Mouse (Mus musculus) gastrocnemius, postnatal 14 days (tissue): ENCODE data around the gene Ankrd33. TPM values are rescaled to one million over a fixed set of nuclear protein-coding genes. Genes with fewer than 3 reads are reported as not detected.

Source experiments
- DNase-seq: peaks from one replicate; pipeline ENCODE4 v3.0.0; 2021; ENCODE audit warnings: mixed read lengths
- intact Hi-C: fragments of 180-260 bp; cut with DNase I; formaldehyde crosslinking; loops from one replicate; pipeline ENCODE4 v1.15.1; 2025; ENCODE audit warnings: low total_unique reads
- total RNA-seq, 2 experiments: library from RNA; stranded (reverse); gene quantifications; 2 replicates each; pipeline ENCODE4 v1.2.3; 2021

Gene Ankrd33
- total RNA-seq, 2 experiments from 2014 or later, result not detected

DNA sequence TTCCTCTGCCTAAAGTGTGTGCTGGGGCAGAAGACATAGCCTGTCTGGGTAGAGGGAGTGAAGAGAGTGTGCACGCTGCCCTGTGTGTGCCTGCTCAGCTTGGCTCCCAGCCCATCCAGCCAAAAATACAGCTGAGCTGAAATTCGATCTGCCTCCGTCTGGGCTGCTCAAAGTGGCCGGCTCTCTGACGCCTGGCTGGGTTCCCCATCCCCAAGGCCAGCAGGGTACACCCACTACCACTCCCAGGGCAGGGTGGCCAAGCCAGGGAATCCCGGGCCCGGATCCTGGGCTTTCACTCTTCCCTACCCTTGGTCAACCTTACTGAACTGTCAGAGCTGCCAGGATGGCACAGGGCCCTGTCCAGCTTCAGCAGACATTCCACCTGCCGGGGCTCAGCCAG, 27.9 kb downstream of the Ankrd33 start:
- intact Hi-C loops, result no loop called here

DNA sequence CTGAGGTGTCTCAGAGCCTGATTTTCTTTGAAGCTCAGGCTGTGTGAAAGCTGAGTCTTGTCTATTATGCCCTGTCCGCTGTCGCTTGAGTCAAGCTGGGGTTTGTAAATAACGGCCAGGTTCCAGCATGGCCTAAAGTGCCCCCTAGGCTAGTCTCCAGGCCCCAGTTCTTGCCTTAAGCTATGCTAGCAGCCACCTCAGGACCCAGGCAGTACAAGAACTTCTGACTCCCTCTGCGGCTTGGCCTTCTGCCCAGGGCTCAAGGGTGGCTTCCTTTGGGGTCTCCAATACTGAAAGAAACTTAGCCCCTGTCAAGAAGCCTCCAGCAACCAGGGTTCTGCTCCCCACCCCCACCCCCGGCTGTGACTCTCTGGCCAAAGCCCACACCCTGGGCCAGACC, 28.6 kb downstream of the Ankrd33 start:
- no peak for DNase-seq
- intact Hi-C loops, result no loop called here

More for the DNA sequence above, 27.9 kb downstream of the Ankrd33 start:
- peak; percentile 90 for DNase-seq

DNA sequence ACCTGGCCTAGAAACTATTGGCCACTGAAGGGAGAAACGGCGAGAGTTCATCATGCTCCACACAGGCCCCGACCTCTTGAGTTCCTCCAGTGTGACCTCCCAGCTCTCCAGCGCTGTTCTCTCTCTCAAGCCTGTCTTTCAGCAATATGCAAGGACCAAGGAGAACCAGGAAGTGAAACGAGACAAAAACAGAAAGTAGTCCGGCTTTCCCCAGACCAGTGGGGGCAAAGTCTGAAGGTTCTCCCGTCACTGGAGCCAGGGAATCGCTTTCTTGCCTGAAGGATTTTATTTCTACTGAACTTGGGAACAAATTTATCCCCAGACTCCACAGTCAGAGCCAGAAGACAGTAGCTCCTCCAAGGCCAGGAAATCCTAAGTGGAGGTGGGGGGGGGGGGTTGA, 29.2 kb downstream of the Ankrd33 start:
- no peak for DNase-seq
- intact Hi-C loops, result no loop called here

DNA sequence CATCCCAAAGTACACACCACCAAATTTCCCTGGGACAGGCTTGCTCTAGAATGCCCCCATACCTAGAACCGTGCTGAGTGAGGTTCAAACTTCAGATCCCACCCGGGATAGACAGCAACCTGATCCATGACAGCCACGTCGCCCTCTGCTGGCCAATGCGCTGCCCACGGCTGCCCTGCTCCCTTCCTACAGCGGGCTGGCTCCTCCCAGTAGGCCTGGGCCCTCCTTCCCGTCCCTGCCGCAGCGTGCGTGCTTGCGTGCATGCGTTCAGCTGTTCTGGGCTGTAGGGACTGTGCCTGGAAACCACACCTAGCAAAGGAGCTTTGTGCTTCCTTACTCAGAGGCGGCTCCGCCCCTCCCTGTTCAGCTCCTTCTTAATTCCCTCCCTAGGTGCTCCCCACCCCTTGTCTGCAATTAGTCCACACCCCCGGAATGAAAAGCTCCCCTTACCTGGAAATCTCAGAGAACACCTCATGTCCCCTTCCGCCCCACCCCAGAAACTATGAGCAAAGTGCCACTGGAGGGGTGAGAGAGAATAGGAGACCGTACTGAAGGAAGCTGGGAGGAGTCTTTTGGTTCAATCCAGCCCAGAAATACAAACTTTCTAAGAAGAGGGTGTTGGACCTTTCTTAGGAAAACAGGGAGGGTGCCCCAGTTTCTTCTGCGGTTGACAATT, 30.0 kb downstream of the Ankrd33 start:
- intact Hi-C loops, result no loop called here
- peak; percentile 97 for DNase-seq

DNA sequence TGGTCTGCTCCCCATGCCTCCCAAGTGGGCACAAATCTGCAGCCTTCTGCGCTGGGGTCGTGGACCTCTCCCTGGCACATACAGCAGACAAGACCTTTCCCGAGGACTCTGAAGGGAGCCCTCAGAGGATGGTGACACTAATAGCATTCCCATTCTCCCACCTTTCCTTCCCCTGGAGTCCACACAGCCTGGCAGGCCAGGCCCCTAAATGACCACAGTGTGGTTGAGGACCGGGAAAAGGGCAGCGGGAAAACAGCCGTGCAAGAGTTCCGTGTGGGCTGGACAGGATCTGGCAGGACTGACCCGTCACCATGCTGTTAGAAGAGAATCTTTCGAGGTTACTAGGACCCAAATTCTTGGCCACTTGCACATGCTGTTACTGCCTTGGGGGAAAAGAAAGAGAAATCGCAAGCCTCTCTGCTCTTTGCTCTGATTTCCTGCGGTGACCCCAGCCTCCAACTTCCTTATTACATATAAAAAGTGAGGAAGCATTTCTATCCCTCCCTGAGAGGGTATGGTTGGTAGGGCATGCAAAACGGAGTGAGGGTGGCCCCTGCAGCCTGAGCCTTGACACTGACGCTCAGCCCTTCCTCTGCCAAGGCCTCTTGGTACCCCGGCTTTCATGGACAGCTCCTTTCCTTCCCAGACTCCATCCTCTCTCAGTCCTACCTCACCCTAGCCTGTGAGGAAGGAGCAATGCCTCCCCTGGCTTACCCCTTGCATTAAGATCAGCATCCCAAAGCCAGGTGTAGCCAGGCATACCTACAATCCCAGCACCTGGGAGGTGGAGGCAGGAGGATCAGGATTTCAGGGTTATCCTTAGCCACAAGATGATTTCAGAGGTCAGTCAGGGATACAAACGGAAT, 30.8 kb downstream of the Ankrd33 start:
- no peak for DNase-seq
- intact Hi-C loops, result no loop called here

DNA sequence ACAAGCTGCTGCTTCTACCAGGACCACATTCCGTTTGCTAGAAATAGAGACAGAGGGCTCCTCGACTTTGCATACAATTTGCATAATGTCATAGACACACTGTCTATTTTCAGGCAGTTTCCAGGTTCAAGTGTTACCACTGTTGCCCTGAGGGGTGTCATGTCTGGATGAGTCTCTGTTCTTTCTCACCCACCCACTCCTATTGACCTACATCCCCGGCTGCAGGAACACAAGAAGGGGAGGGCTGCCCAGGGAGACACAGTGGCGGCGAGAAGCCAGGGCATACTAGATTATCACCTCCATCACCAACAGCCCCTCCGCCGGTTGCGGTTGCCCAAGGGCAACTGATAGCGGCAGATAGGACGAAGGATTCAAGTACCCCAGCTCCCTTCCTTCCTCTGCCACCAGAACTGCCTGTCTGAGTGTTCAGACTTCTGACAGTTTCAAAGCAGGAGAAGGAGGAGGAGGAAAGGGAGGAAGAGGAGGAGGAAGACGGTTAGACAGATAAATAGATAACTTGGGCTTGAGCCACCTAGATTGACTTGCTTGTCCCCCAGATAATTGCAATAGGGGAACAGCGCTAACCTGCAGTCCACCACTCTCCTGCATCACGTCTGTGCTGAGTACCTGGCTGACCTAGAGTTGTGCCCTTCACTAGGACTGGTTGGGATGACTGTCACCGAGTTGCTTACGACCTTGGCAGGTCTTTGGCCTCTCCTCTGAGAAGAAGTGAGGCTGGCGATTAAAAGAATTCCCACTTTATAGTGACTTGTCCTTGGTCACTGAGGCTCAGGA, 31.8 kb downstream of the Ankrd33 start:
- intact Hi-C loops, result no loop called here
- DNase-seq, result no peak

DNA sequence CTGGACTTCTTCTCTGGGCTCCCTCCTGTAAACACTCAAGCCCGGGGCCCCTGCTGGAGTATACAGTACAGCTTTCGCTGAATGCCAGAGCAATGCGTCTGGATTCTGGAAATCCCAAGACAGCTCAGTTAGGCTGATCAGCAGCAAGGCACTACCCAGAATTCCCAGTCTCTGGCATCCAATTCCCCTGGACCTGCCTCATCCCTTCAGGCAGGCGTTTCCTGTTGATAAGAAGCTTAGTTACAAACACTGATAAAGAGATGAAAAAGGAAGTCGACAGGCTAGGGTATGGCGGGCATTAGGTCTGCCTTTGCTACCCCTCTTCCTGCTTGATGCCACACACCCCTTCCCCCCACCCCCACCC, 32.3 kb downstream of the Ankrd33 start:
- DNase-seq, result no peak
- intact Hi-C loops, result no loop called here

DNA sequence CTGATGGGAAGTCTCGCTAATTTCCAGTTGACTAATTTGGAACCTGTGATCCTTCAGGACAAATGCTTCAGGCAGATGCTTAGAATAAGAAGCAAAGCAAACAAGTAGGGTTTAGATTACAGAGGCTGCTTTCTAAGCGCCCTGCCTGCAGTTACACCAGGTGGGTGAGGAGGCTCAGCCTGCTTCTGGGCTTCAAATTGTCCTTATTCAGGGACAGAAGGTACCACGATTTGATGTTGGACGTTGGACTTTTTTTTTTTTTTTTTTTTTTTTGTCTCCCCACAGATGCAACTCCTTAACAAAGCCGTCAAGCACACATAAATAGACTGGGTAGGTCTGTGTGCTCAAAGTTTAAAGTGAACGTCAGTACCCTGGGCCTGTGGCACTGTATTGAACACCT, 33.0 kb downstream of the Ankrd33 start:
- intact Hi-C loops, result no loop called here
- no peak for DNase-seq

DNA sequence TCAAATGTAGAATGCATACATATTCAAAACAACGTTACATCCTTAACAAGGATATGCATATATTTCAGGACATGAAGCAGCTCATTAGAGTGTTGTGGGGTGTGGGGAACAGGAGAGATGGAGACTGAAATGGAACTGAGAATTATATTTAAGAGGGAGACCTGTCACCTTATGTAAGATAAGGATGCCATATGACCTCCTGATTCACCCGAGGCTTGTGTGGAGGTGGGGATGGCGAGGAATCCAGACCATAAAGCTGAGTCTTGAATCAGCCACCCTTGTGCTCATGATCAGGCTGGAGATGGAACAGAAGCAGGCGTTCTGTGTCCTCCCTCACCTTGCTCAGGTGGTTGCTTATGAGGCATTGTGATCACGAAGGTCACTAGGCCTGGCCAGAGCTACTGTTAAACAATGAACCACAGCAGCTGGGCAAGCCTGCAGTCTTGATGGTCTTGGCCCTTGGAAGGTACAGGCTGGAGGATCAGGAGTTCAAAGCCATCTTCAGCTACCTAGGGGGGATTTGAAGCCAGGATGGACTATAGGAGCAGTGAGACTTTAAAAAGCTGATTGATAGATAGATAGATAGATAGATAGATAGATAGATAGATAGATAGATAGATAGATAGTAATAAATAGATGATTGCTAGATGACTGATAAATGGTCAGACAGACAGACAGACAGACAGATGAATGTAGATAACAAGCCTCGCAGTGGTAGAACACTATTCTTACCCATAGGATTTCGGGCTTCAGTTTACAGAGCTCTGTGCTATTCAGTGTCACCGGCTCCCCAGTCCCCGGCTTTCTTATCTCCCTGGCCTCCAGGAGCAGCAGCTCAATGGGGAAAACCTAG, 36.1 kb downstream of the Ankrd33 start:
- intact Hi-C loops, result no loop called here
- no peak for DNase-seq

DNA sequence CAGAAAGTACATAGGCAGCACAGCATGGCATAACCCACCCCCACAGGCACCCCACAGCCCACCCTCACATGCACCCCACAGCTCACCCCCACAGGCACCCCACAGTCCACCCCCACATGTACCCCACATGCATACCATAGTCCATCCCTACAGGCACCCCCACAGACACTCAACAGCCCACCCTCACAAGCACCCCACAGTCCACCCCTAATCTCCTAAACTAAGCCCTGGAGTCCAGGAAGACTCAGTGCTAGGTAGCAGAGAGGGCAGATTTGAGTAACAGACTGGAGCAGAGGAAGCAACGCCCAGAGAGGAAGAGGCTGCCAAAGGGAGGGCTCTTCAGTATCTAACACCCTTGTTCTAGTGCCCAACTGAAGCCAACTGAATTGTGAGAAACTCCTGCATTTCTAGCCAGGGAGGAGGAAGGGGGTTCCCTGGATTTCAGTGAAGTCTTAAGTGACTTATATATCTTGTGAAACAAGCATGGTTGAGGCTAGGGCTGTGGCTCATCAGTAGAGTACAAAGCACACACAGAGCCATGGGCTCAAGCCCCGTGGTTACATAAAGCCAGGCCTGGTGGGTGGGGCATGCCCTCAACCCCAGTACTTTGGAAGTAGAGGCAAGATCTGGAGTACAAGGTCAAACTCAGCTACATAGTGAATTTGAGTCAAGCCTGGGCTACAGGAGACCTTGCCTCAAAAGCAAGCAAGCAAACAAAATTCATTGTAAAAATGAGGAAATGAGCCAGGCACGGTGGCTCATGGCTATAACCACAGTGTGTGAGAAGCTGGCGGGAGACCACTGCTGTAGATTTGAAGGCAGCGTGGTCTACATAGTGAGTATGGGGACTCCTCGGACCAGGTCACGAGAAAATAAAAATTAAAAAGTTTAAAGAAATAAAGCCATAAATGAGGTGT, 39.4 kb downstream of the Ankrd33 start:
- no peak for DNase-seq
- intact Hi-C loops, result no loop called here

DNA sequence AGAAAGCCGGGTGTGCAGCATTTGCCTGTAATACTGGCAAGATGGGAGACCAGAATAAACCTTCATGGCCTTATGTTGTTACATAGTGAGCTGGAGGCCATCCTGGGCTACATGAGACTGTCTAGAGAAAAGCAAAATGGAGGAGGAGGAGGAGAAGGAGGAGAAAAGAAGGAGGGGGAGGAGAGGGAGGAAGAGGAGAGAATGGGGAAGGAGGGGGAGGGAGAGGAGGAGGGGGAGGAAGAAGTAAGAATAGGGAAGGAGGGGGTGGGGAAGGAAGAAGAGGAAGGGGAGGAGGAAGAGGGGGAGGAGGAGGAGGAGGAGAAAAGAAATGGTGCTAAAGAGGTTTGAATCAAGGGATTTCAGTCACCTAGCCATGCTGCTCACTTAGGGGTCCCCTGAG, 44.6 kb downstream of the Ankrd33 start:
- intact Hi-C loops, result no loop called here
- no peak for DNase-seq

DNA sequence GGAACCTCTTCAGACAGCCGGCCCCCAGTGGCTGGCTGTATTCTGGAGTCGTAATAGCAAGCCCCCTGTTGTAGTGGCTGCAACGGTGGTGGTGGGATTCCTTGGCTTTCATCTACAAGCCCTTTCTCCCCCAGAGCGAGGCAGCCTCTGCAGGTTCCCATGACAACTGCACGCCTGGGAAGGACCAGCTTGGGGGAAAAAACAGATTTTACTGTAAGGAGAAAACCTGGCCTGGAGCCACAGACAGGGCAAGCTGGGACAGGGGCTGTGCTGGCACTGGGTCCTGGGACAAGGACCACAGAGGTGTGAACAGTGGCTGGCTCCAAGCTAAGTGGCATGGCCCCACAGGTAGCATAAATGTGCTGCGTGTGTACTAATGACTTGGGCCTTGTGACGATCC, 45.0 kb downstream of the Ankrd33 start:
- DNase-seq, result no peak
- intact Hi-C loops, result no loop called here

DNA sequence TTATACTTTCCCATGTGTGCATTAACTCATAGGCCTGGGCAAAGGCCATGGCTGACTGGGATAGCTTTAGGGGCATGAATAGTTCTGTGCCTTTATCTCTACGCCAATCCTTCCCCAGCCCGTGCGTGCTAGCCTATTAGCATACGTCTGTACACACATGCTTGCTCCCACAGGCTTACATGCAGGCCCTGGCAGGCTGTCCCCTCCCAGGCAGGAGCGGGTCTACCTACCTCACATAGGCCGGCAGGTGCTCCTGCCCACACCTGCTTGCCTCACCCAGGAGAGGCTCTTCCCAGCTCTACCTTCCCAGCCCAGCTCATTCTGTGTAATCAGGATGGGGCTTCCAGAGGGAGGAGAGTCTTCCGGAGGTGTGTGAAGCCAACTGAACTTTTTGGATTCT, 46.0 kb downstream of the Ankrd33 start:
- DNase-seq, result no peak
- intact Hi-C loops, result no loop called here

DNA sequence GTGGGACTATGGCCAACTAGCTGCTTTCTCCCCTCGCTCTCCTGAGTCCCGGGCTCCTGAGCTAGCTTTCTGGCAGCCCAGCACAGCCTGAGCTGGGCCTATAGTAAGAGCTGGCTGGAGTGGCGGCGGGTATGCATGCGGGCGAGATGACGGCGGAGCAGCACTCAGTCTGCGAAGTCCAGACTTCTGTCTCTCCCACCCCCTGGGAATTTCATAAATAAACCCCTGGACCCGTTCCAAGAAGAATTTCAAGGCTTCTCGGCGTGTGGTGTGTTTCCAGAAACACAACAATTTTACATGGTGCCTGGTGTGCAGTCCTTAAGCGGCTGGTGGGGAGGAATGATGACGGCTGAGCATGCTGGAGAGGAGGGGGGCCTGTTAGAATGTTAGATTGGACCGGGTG, 47.5 kb downstream of the Ankrd33 start:
- DNase-seq, result no peak
- intact Hi-C loops, result no loop called here

DNA sequence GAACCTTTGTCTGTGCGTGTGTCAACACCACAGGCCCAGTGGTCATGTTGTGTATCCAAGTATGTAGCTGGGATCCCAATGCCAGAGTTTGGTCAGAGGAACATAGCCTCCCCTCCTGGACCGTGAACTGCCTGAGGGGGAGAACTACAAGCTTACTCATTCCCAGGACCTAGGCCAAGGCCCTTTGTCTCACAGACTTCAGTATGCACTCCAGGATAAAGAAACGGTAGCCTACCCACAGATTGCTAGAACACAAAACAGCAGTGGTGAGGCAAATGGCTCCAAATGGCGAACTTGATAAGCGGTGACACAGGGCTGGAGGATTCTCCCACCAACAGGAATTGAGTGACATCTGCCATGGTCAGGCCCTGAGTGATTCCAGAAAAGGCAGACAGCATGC, 48.3 kb downstream of the Ankrd33 start:
- peak; percentile 36 for DNase-seq
- intact Hi-C loops, result no loop called here

DNA sequence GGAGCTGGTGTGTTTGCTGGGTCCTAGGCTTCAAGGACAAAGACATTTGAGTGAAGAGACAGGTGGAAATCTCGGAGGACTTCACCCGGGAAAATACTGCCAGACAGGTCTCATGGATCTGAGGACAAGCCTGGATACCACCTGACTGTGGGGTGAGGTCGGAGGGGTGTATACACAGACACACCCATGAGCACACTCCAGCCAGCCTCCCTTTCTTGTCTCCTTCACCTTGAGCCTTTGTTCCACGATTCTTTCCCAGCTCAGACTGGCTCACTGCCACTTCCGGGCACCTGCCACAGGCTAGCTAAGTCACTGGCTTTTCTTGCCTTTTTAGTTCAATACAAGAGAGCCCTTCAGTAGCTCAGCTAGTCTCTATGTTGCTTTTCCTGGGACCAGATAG, 48.7 kb downstream of the Ankrd33 start:
- intact Hi-C loops, result no loop called here
- no peak for DNase-seq

DNA sequence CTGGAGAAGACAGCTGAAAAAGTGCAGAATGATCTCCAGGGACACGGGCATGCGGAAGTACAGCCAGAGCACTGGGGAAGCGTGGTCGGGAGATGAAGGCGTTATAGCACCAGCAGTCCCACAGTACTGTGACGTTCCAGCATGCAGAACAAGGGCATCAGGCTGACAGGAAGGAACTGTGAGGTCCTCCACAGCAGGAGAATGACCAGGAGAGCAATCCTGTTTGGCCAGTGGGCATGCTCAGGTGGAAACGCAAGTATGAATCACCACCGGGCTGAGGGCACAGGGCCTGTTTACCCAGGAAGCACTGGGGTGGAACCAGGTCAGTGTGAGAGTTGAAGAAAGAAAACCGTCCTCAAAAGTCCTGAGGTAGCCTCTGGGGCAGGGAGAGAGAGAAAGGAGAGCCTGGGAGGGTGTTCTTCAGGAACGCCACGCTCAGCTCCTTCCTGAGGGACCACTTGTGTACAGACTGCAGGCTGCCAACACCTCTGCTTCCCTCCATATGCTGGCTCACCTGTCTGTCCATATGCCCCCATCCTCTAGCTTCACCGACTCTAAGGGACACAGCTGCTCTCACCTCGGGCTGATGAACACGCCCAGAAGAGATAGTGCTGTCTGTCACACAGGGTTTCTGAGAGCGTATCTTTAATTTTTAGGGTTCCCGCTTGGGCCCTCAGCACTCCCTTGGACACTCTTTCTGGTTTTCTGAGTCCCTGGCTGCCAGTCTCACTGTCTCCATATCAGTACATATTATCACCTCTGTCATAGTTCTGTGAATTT, 50.3 kb downstream of the Ankrd33 start:
- no peak for DNase-seq
- intact Hi-C loops, result no loop called here

DNA sequence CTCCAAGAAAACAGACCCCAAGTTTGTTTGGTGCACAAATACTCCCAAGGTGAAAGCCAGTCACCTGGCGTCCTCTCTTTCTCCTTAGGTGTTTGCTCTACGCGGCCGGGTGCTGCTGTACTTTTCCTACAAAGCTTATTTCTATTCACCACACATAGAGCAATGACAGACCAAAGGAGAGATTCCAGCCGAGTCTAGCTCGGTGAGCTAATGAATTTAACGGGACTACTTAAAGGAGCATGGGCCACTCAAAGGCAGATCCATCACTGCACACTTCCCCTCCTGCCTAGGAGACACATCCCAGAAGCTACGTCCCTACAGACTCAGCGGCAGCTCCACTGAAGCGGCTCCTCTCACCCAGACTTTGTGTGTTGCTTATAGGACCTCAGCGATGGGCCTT, 52.0 kb downstream of the Ankrd33 start:
- intact Hi-C loops, result no loop called here
- DNase-seq, result no peak
